Mouse (Mus musculus) liver, embryonic 14.5 days (tissue): ENCODE results near the gene Nxpe4. TPM values are rescaled to one million over a fixed set of nuclear protein-coding genes. Genes with fewer than 3 reads are reported as not detected.

ENCODE experiments used
- ATAC-seq: fragments of 200-750 bp; cut with Nextera tagmentation; 2 replicates; pipeline ENCODE4 v1.8.0; 2017; ENCODE audit warnings: moderate number of reproducible peaks, mild to moderate bottlenecking, moderate library complexity; ENCODE audit not compliant: insufficient read depth
- DNase-seq, 3 experiments: peaks; one replicate each; pipeline ENCODE4 v3.0.0-alpha.2; 2012 to 2013; ENCODE audit warnings: low read depth in 3 of 3, low spot score in 3 of 3
- H3K27ac ChIP-seq: fragments of 300-500 bp; sonication (generic); 2 replicates; pipeline ENCODE4 v1.5.1; 2014; ENCODE audit warnings: moderate library complexity, mild to moderate bottlenecking, control low read depth, inconsistent platforms
- H3K27me3 ChIP-seq: fragments of 300-500 bp; sonication (generic); 2 replicates; pipeline ENCODE4 v1.6.1; 2014; ENCODE audit warnings: mild to moderate bottlenecking, low read length, moderate library complexity; ENCODE audit not compliant: control insufficient read depth, insufficient read depth
- H3K36me3 ChIP-seq: fragments of 300-500 bp; sonication (generic); replicated peaks from 2 replicates; pipeline ENCODE4 v1.6.1; 2014; ENCODE audit warnings: low read depth; ENCODE audit not compliant: control insufficient read depth, insufficient read depth
- H3K4me1 ChIP-seq, 2 experiments: fragments of 200-500 bp in 1 of 2; fragments of 300-500 bp in 1 of 2; sonication (generic) in 1 of 2; replicated peaks; 2 replicates each; pipeline ENCODE4 v1.6.1; 2012 to 2014; ENCODE audit warnings: antibody characterized with exemption in 1 of 2, inconsistent platforms in 1 of 2, low read length in 1 of 2; ENCODE audit not compliant: control insufficient read depth in 2 of 2, insufficient read depth in 2 of 2
- H3K4me2 ChIP-seq: fragments of 300-500 bp; sonication (generic); 2 replicates; pipeline ENCODE4 v1.6.1; 2014; ENCODE audit warnings: low read depth, mild to moderate bottlenecking, control low read depth, moderate library complexity
- H3K4me3 ChIP-seq, 2 experiments: fragments of 200-500 bp in 1 of 2; fragments of 300-500 bp in 1 of 2; sonication (generic) in 1 of 2; 2 replicates each; pipeline ENCODE4 v1.5.1; 2012 to 2014; ENCODE audit warnings: low read depth in 2 of 2, low read length in 2 of 2, mild to moderate bottlenecking in 2 of 2, control low read depth in 1 of 2, inconsistent platforms in 1 of 2, moderate library complexity in 1 of 2; ENCODE audit not compliant: insufficient read depth in 1 of 2
- H3K9ac ChIP-seq: fragments of 300-500 bp; sonication (generic); replicated peaks from 2 replicates; pipeline ENCODE4 v1.6.1; 2014; ENCODE audit warnings: mild to moderate bottlenecking, control low read depth, moderate library complexity
- H3K9me3 ChIP-seq: fragments of 300-500 bp; sonication (generic); 2 replicates; pipeline ENCODE4 v1.6.1; 2016; ENCODE audit warnings: low read length, mixed read lengths; ENCODE audit not compliant: control insufficient read depth
- CTCF ChIP-seq: IDR thresholded peaks from 2 replicates; pipeline ENCODE4 v1.5.1; 2016; ENCODE audit warnings: antibody characterized with exemption, low read depth, control low read depth
- EP300 ChIP-seq: IDR thresholded peaks from 2 replicates; pipeline ENCODE4 v1.6.1; 2016; ENCODE audit warnings: antibody characterized with exemption, low read depth
- WGBS: fragments of 180-500 bp; shearing (Covaris S2); extraction: QIAGEN DNeasy Blood & Tissue Kit; methylation state at CpG from one replicate; pipeline ENCODE4 v1.1.7; 2014; ENCODE audit not compliant: insufficient replicate concordance; 5-methylcytosine and 5-hydroxymethylcytosine counted together
- polyA plus RNA-seq, 2 experiments: library from polyadenylated mRNA; depleted of rRNA in 1 of 2; stranded (reverse) in 1 of 2; unstranded in 1 of 2; fragments of >200 nt; fragmentation: Nextera tagmentation in 1 of 2; extraction: Ambion mirVana in 1 of 2; gene quantifications; 2 replicates each; pipeline versions ENCODE4 v1.2.1 to v1.2.3; 2012 to 2014

Gene Nxpe4
- polyA plus RNA-seq, 2 experiments: 6.2 to 8.3 TPM

DNA sequence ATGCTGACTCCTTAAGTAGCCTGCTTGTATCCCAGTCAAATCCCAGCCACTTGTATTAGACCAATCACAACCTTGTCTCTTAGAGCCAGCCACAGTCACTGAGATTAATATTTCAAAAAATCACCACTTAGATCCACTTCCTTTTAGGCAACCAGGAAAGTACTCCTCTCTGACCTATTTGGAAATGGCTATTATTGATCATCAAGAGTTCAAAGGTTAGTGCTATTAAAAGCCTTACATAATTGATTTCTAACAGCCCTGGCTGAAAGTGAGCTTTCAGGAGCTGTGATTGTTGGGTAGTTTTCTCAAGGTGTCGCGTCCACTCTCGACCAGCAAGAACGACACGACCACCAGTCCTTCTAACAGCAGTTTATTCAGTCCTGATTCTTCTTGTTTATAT, 149.4 kb downstream of the Nxpe4 start:
- Histone ChIP-seq H3K27me3 (no peaks in the 10 kb centered on the region), H3K4me2 (no peak overlapping the region), H3K4me3 (no peak overlapping the region), H3K4me1 (no peaks in the 10 kb centered on the region), H3K9ac (no peak overlapping the region), H3K9me3 (no peaks in the 10 kb centered on the region), H3K36me3 (no peaks in the 10 kb centered on the region), H3K27ac (no peak overlapping the region)
- 85% methylated on average over 5 of the region's 5 CpGs for WGBS
- DNase-seq (no peak), ATAC-seq (no peak)
- no peak for TF ChIP-seq CTCF
- TF ChIP-seq EP300: no peak

DNA sequence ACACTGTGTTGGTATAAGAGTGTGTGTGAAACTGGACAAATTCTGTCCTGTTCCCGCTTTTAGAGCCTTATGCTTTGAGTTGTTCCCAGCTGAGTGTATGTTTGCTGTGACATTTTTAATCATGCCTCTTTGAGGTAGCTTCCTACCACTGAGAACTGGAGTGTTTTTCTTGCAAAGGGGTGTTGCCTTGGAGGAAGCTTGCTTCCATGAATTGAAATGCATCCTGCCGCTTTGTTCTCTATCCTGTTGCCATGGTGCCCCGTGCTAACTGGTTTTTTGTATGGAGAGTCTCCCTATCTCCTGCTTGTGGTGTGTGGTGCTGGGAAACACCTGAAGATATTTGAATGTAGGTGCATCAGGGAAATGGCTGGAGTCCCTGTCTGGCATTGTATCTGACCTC, 152.4 kb downstream of the Nxpe4 start:
- WGBS: 46% methylated on average over 3 of the region's 3 CpGs
- Histone ChIP-seq H3K27me3 (no peaks in the 10 kb centered on the region), H3K4me1 (no peaks in the 10 kb centered on the region), H3K9ac (no peak overlapping the region), H3K36me3 (peaks cover 11% of the 10 kb centered on the region), H3K9me3 (no peaks in the 10 kb centered on the region), H3K4me2 (no peak overlapping the region), H3K27ac (no peak overlapping the region), H3K4me3 (no peak overlapping the region)
- ATAC-seq (no peak), DNase-seq (no peak)
- TF ChIP-seq EP300 (no peak), CTCF (no peak)

- Histone ChIP-seq H3K27ac (no peak overlapping the region), H3K36me3 (peaks cover 24% of the 10 kb centered on the region), H3K4me2 (no peak overlapping the region), H3K27me3 (no peaks in the 10 kb centered on the region), H3K9me3 (no peaks in the 10 kb centered on the region), H3K9ac (no peak overlapping the region), H3K4me1 (no peaks in the 10 kb centered on the region), H3K4me3 (no peak overlapping the region)
- WGBS: 69% methylated on average over 1 of the region's 1 CpGs
- no peak for TF ChIP-seq CTCF
- ATAC-seq: no peak
- DNase-seq: no peak
Observed at GRCm38 (mm10) chr9:48315825-48316224, 154.0 kb downstream of the Nxpe4 start.

DNA sequence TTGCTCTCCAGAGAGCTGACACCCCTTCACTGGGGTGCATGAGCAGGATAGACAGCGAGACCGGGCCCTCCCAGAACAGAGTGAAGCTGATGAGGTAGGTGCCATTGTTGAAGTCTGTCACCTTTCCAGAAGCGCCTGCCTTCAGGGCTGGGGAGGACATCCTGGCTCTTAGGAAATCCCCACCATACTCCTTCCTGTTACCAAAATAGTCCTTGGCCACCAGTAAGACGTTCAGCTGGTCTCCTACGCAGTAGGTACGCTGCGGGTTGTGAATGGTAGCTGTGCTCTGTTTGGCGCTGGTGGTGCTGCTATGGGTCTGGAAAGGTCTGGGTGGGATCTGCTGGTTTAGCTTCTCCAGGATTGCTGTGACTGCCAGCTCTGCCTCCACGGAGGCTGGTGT, 164.5 kb downstream of the Nxpe4 start:
- 79% methylated on average over 9 of the region's 9 CpGs for WGBS
- TF ChIP-seq EP300 (no peak), CTCF (no peak)
- Histone ChIP-seq H3K27me3 (no peaks in the 10 kb centered on the region), H3K4me2 (no peak overlapping the region), H3K9me3 (no peaks in the 10 kb centered on the region), H3K9ac (no peak overlapping the region), H3K4me3 (no peak overlapping the region), H3K27ac (no peak overlapping the region), H3K36me3 (peaks cover 87% of the 10 kb centered on the region), H3K4me1 (no peaks in the 10 kb centered on the region)
- DNase-seq (no peak), ATAC-seq (no peak)

DNA sequence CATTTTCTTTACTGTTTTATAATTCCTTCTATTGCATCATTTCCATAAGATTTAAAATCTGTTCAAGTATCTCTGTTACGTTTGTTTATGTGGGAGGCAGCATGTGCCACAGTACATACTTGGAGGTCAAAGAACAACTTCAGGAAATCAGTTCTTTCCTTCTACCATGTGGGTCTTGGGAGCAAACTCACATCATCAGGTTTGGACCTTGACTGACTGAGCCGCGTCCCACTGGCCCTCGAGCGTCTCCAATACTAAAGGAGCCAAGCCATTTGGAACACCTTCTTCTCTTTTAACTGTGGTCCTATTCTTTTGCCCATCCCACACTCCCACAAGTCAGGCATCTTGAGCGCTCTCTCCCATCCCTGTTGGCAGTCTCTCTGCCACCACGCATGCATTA, 167.8 kb downstream of the Nxpe4 start:
- Histone ChIP-seq H3K9me3 (no peaks in the 10 kb centered on the region), H3K4me3 (no peak overlapping the region), H3K27me3 (no peaks in the 10 kb centered on the region), H3K9ac (no peak overlapping the region), H3K4me1 (peaks cover 3 to 6% of the 10 kb centered on the region in 2 experiments; a peak in 3 of 4 replicates), H3K27ac (no peak overlapping the region), H3K4me2 (no peak overlapping the region), H3K36me3 (peaks cover 85% of the 10 kb centered on the region)
- TF ChIP-seq EP300: no peak
- no peak for TF ChIP-seq CTCF
- WGBS: 91% methylated on average over 7 of the region's 7 CpGs
- no peak for DNase-seq
- ATAC-seq: no peak
